Mouse (Mus musculus) cerebellum, adult 2 months (tissue): ENCODE results near the gene Cryzl2. TPM values are rescaled to one million over a fixed set of nuclear protein-coding genes. Genes with fewer than 3 reads are reported as not detected.

Source experiments
- DNase-seq, 2 experiments: peaks; one replicate each; pipeline ENCODE4 v3.0.0; 2021
- H3K27ac ChIP-seq: fragments of 200-500 bp; 2 replicates; pipeline ENCODE4 v1.5.1; 2012; ENCODE audit warnings: low read length, control low read depth, inconsistent platforms; ENCODE audit not compliant: insufficient read depth
- H3K27me3 ChIP-seq: fragments of 200-500 bp; 2 replicates; pipeline ENCODE4 v1.6.1; 2012; ENCODE audit warnings: inconsistent platforms, mild to moderate bottlenecking, low read length, moderate library complexity; ENCODE audit not compliant: control insufficient read depth, insufficient read depth
- H3K4me1 ChIP-seq: fragments of 200-500 bp; 2 replicates; pipeline ENCODE4 v1.6.1; 2011; ENCODE audit warnings: low read length; ENCODE audit not compliant: control insufficient read depth, insufficient read depth
- H3K4me3 ChIP-seq: fragments of 200-500 bp; replicated peaks from 2 replicates; pipeline ENCODE3; 2011; ENCODE audit warnings: mild to moderate bottlenecking, low read depth, low read length, control low read depth; ENCODE audit not compliant: insufficient read depth
- CTCF ChIP-seq: fragments of 200-500 bp; IDR thresholded peaks from 2 replicates; pipeline ENCODE4 v1.5.1; 2011; ENCODE audit warnings: low read depth, mild to moderate bottlenecking, control low read depth, low read length, moderate library complexity, borderline replicate concordance; ENCODE audit not compliant: insufficient read depth
- POLR2A ChIP-seq: fragments of 200-500 bp; IDR thresholded peaks from 2 replicates; pipeline ENCODE4 v1.6.1; 2011; ENCODE audit warnings: low read length, control low read depth, borderline replicate concordance; ENCODE audit not compliant: insufficient read depth
- WGBS: fragments of 180-500 bp; shearing (Covaris S2); methylation state at CpG from one replicate; pipeline ENCODE4 v1.1.7; 2018; 5-methylcytosine and 5-hydroxymethylcytosine counted together
- polyA plus RNA-seq: library from polyadenylated mRNA; depleted of rRNA; stranded (reverse); fragments of >200 nt; gene quantifications from 2 replicates; pipeline ENCODE4 v1.2.3, GENCODE M21; 2012

Gene Cryzl2
- polyA plus RNA-seq, 1 experiment, result 25.5 TPM

DNA sequence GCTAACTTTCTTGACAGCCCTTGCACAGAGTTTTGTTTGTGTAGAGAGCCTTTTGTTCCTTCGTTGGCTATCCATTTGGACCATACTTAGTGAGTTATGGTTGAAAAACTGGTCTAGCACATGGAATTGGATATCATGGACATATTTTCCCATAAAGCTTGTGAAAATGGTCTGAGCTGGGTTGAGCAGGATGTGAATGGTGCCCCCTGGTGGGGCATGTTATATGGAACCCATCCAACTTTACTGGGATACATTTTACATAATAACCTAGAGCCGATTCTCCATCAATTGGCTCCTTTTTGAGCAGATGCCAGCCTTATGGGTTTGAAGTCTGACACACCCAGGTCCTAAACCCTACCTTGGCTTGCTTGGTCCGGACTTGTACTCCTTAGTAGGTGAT, 6.8 kb downstream of the Cryzl2 start:
- Histone ChIP-seq H3K27me3 (no peaks in the 10 kb centered on the region), H3K4me1 (no peaks in the 10 kb centered on the region), H3K4me3 (no peak overlapping the region), H3K27ac (no peak overlapping the region)
- 86% methylated on average over 3 of the region's 3 CpGs for WGBS
- DNase-seq, result no peak
- TF ChIP-seq CTCF (no peak), POLR2A (no peak)

DNA sequence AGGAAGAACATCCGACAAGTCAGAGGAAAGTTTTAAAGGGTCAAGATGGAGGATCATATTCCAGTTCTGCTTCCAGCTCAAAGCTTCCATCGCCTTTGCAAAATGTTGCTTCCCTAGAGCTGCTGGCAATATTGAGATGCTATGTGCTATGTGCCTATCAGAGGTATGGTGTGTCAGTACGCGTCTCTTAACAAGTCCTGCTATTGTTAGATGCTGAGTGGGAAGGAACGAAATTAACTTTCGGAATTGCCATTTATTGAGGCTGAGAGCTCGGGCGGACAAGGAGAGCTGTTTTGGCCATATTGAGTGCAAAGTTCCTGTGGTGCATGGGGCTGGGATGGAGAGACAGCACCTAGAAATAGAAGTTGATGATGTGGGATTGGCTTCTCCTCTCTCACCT, 9.5 kb downstream of the Cryzl2 start:
- 96% methylated on average over 8 of the region's 8 CpGs for WGBS
- TF ChIP-seq POLR2A (no peak), CTCF (no peak)
- Histone ChIP-seq H3K4me1 (no peaks in the 10 kb centered on the region), H3K4me3 (no peak overlapping the region), H3K27ac (no peak overlapping the region), H3K27me3 (no peaks in the 10 kb centered on the region)
- no peak for DNase-seq

DNA sequence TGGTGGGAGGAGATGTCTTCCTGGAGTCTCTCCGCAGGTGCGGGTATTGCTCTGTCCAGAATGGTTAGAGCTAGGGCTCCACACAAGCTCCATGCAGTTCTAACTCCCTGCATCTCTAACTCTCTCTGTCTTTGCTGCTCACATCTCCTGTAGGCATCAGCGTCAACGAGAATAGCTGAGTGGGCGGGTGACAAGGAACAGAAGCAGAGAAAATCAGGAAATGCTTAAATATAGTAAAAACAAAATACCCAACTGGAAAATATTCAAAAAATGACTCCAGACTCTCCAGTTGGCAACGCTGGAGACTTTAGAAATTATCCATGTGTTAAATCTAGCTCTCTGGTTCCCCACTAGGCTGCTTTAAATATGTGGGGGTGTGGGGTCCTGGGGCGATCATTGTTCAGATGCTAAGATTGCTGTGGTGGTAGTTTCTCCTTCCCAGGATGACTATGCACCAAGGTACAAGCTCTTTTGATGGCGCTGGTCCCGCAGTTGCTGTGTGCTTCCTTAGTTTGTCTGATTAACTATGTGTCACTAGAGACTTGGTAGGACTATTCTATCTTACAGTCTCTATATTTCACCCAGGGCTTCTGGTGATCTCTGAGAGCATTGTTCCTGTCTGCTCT, 12.5 kb downstream of the Cryzl2 start:
- TF ChIP-seq CTCF (no peak), POLR2A (no peak)
- 79% methylated on average over 9 of the region's 9 CpGs for WGBS
- H3K27ac ChIP-seq, result no peak overlapping the region
- H3K27me3 ChIP-seq, result no peaks in the 10 kb centered on the region
- no peak for DNase-seq
- no peak overlapping the region for H3K4me3 ChIP-seq
- no peaks in the 10 kb centered on the region for H3K4me1 ChIP-seq

DNA sequence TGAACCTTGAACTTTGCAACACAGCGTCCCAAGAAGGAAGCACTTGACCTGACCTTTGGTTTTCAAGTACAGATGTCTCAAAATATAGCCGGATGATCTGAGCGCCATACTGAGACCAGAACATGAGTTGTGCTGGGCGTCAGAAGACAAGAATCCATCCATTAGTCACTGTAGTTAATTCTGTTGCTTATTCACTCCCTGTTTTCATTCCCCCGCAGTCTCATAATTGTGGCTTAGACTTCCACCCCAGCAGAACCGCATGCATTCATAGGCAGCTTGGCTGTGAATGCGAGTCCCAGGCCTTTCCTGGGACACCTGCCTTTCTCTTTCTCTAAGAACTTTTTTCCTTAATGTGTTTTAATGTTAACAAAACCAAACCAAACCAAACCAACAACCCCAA, 14.3 kb downstream of the Cryzl2 start:
- WGBS, result 92% methylated on average over 7 of the region's 7 CpGs
- Histone ChIP-seq H3K4me1 (no peaks in the 10 kb centered on the region), H3K27me3 (no peaks in the 10 kb centered on the region; the same call in 1 of the 2 replicates), H3K27ac (no peak overlapping the region), H3K4me3 (no peak overlapping the region)
- DNase-seq, result no peak
- no peak for TF ChIP-seq CTCF
- no peak for TF ChIP-seq POLR2A

DNA sequence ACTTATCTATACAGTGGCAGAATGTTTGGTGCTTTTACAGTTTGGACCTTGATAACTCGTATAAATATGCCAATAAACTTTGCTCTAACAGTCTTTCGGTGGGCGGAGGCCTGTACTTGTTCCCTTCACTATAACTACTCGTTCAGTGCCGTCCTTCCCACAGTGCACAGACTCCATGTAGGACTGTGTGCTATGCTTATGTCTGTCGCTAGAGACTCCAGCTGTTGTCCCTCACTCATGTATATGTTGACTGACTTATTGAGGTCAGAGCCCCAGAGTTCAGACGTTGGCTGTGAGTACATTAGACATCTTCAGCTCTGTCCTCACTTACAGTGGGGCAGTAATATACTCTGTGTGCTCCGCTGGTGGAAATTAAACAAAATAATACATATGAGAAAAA, 16.5 kb downstream of the Cryzl2 start:
- Histone ChIP-seq H3K4me1 (no peaks in the 10 kb centered on the region), H3K27ac (no peak overlapping the region), H3K27me3 (no peaks in the 10 kb centered on the region; the same call in 1 of the 2 replicates), H3K4me3 (no peak overlapping the region)
- no peak for DNase-seq
- 83% methylated on average over 8 of the region's 8 CpGs for WGBS
- TF ChIP-seq CTCF, result no peak
- TF ChIP-seq POLR2A, result no peak

DNA sequence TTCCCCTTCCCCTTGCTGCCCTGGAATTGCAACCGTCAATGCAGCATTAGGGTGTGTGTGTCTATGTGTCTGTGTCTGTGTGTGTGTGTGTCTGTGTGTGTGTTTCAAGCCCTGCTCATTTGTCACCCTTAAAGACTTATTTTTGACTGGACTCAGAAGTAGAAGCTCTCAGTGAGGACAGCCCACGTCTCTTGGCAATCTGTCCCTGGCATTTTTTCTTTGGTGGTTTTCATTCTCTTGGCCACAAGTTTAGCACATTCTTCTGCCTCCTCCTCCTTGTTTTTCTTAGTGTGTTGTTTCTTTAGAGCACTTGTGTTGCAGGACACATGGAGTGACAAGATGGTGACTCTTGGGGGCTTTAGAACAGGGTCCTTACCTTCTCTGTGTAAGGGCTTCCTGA, 17.9 kb downstream of the Cryzl2 start:
- H3K27ac ChIP-seq, result no peak overlapping the region
- WGBS, result 59% methylated on average over 2 of the region's 2 CpGs
- no peak for DNase-seq
- H3K27me3 ChIP-seq, result no peaks in the 10 kb centered on the region; the same call in 1 of the 2 replicates
- no peaks in the 10 kb centered on the region for H3K4me1 ChIP-seq
- H3K4me3 ChIP-seq, result no peak overlapping the region
- TF ChIP-seq POLR2A (no peak), CTCF (no peak)

DNA sequence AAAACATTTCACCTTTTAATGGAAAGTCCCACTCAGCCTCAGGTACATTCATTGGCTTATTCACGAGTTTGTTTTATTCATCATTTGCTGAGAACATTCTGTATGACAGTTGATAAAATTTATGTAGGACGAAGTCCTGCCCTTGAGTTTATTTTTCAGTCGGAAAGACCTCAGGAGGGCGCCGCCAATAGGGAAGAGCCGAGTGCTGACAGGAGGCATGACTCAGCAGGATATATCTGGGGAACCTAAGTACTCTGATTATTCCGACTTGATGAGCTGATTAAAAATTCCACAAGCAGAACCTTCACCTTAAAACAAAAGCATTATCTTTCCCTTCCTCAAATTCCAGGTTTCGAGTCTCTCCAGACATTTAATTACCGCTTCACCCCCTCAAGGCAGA, 21.7 kb downstream of the Cryzl2 start:
- Histone ChIP-seq H3K27ac (no peak overlapping the region), H3K4me3 (no peak overlapping the region), H3K4me1 (no peaks in the 10 kb centered on the region), H3K27me3 (no peaks in the 10 kb centered on the region; the same call in 1 of the 2 replicates)
- DNase-seq, result no peak
- 33% methylated on average over 9 of the region's 9 CpGs for WGBS
- TF ChIP-seq CTCF (no peak), POLR2A (no peak)

DNA sequence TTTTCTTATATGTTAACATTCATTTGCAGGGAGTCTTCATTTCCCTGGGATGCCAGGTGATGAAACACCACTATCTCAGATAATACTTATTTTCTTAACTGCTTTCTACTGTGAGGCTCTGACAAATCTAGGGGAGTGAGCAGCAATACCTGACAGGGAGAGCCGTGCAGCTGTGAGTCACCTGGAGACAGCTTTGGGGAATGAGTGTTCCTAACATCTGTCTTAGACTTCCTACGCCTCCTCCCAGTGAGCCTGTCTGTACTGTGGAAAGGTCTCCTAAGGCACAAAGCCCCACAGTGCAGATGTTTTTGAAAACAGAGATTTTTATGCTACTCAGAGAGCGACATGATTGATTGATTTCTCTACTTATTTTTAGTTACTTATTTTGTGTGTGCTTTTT, 22.5 kb downstream of the Cryzl2 start:
- TF ChIP-seq POLR2A (no peak), CTCF (no peak)
- H3K27ac ChIP-seq, result no peak overlapping the region
- no peaks in the 10 kb centered on the region; the same call in 1 of the 2 replicates for H3K27me3 ChIP-seq
- no peaks in the 10 kb centered on the region for H3K4me1 ChIP-seq
- WGBS, result 88% methylated on average over 3 of the region's 3 CpGs
- H3K4me3 ChIP-seq, result no peak overlapping the region
- no peak for DNase-seq

DNA sequence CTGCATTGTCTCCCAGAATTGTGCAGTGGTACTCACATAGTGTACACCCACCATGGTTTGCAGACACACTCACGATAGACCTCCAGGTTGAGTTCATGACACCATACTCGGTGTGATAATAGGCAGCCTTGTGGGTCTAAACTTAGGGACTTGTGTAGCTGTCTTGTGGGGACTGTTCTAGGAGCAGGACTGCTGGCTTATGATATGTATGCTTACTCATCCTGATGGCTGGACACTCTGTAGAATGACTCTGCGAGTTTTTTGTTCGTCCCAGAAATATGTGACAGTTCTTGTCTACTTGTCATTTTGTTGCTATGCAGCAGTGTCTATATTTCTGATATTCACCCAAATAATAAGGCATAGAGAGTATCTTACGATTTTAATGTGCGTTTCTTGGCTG, 23.3 kb downstream of the Cryzl2 start:
- Histone ChIP-seq H3K4me1 (no peaks in the 10 kb centered on the region), H3K4me3 (no peak overlapping the region), H3K27me3 (no peaks in the 10 kb centered on the region; the same call in 1 of the 2 replicates), H3K27ac (no peak overlapping the region)
- no peak for DNase-seq
- WGBS, result 90% methylated on average over 6 of the region's 6 CpGs
- TF ChIP-seq POLR2A, result no peak
- TF ChIP-seq CTCF, result no peak
